Mouse (Mus musculus): ENCODE results near the gene Sag. TPM values are rescaled to one million over a fixed set of nuclear protein-coding genes. Genes with fewer than 3 reads are reported as not detected.

The Sag gene
- polyA plus RNA-seq, 1 experiment from 2014 or later = 1.8 TPM

GRCm38 (mm10) chr1:87774845-87775244 is 28.6 kb upstream of the Sag start:
- Histone ChIP-seq H3K4me1 (replicated peaks; ENCODE audit: control insufficient read depth, insufficient read depth, low read length) (no peaks in the 10 kb centered on the region), H3K36me3 (replicated peaks; ENCODE audit: control insufficient read depth, insufficient read depth) (peaks cover 97% of the 10 kb centered on the region), H3K9me3 (ENCODE audit: control insufficient read depth, low read length) (no peaks in the 10 kb centered on the region), H3K9ac (no peak overlapping the region), H3K4me2 (replicated peaks) (no peak overlapping the region), H3K4me3 (replicated peaks; ENCODE audit: low read length) (no peak overlapping the region), H3K27ac (no peak overlapping the region), H3K27me3 (ENCODE audit: control insufficient read depth, insufficient read depth, low read length) (no peaks in the 10 kb centered on the region)
- WGBS = 98% methylated on average over 7 of the region's 7 CpGs
- no peak for DNase-seq (ENCODE audit: low spot score)
- no peak for ATAC-seq (ENCODE audit: low FRiP score)

- H3K9ac ChIP-seq = no peak overlapping the region
- WGBS = 88% methylated on average over 5 of the region's 5 CpGs
These were observed 24.2 kb upstream of the Sag start for GRCm38 (mm10) chr1:87779204-87779785.

GRCm38 (mm10) chr1:87785703-87786102 is 17.8 kb upstream of the Sag start:
- ATAC-seq (ENCODE audit: low FRiP score) (no peak), DNase-seq (ENCODE audit: low spot score) (no peak)
- H3K9ac ChIP-seq = no peak overlapping the region
- no peak overlapping the region for H3K4me2 ChIP-seq (replicated peaks)
- H3K4me1 ChIP-seq (replicated peaks; ENCODE audit: control insufficient read depth, insufficient read depth, low read length) = no peaks in the 10 kb centered on the region
- 92% methylated on average over 8 of the region's 8 CpGs for WGBS
- H3K36me3 ChIP-seq (replicated peaks; ENCODE audit: control insufficient read depth, insufficient read depth) = peaks cover 89% of the 10 kb centered on the region
- H3K9me3 ChIP-seq (ENCODE audit: control insufficient read depth, low read length) = no peaks in the 10 kb centered on the region
- no peaks in the 10 kb centered on the region for H3K27me3 ChIP-seq (ENCODE audit: control insufficient read depth, insufficient read depth, low read length)
- H3K4me3 ChIP-seq (replicated peaks; ENCODE audit: low read length) = no peak overlapping the region
- H3K27ac ChIP-seq = no peak overlapping the region

More at GRCm38 (mm10) chr1:87779204-87779785, 24.2 kb upstream of the Sag start:
- Histone ChIP-seq H3K4me3 (replicated peaks; ENCODE audit: low read length) (no peak overlapping the region), H3K36me3 (replicated peaks; ENCODE audit: control insufficient read depth, insufficient read depth) (peaks cover 97% of the 10 kb centered on the region), H3K4me1 (replicated peaks; ENCODE audit: control insufficient read depth, insufficient read depth, low read length) (no peaks in the 10 kb centered on the region), H3K27me3 (ENCODE audit: control insufficient read depth, insufficient read depth, low read length) (no peaks in the 10 kb centered on the region), H3K27ac (no peak overlapping the region), H3K9me3 (ENCODE audit: control insufficient read depth, low read length) (no peaks in the 10 kb centered on the region), H3K4me2 (replicated peaks) (no peak overlapping the region)
- DNase-seq (ENCODE audit: low spot score) (no peak), ATAC-seq (ENCODE audit: low FRiP score) (no peak)

DNA sequence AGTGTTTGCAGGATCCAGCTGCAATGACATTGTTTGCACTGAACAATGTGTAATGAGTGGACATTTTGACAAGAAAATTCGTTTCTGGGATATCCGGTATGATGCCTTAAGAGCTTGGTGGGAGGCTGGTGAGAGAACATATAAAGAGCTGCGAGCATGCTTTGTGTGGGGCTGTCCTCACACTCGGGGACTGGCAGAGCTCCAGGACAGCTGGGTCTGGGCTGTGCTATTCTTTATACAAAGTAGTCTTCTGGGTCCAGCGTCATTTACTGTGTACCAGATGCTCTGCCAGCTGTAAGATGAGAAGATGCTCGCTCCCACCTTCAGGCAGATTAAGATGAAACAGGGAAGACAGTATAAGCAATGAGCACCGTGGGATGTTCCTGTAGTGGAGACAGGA is 17.2 kb upstream of the Sag start:
- no peaks in the 10 kb centered on the region for H3K9me3 ChIP-seq (ENCODE audit: control insufficient read depth, low read length)
- H3K4me2 ChIP-seq (replicated peaks) = no peak overlapping the region
- DNase-seq (ENCODE audit: low spot score) (peak; percentile 53), ATAC-seq (ENCODE audit: low FRiP score) (no peak; the same call in 1 of the 2 replicates)
- no peak overlapping the region for H3K27ac ChIP-seq
- H3K4me3 ChIP-seq (replicated peaks; ENCODE audit: low read length) = no peak overlapping the region
- WGBS = 72% methylated on average over 7 of the region's 7 CpGs
- H3K36me3 ChIP-seq (replicated peaks; ENCODE audit: control insufficient read depth, insufficient read depth) = peaks cover 89% of the 10 kb centered on the region
- H3K9ac ChIP-seq = no peak overlapping the region
- no peaks in the 10 kb centered on the region for H3K4me1 ChIP-seq (replicated peaks; ENCODE audit: control insufficient read depth, insufficient read depth, low read length)
- no peaks in the 10 kb centered on the region for H3K27me3 ChIP-seq (ENCODE audit: control insufficient read depth, insufficient read depth, low read length)

DNA sequence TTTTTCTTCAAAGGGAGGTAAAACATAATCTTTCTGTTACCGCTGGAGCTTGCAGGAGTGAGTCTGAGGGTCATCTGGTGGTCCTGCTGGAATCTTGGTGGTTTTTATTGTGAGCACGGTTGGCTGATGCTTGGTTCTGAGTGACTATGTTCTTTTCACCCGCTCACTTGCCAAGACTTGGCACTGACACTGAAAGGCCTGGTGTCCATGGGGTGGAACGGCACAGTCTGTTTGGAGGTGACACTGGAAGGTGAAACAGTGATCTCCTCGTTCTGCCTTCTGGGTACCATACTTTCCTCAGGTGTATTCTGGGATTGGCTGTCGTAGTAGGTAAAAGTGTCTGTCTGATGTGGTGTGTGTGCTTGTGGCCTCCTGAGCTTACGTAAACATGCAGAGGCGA is 13.8 kb upstream of the Sag start:
- no peak overlapping the region for H3K4me3 ChIP-seq (replicated peaks; ENCODE audit: low read length)
- no peaks in the 10 kb centered on the region for H3K9me3 ChIP-seq (ENCODE audit: control insufficient read depth, low read length)
- no peaks in the 10 kb centered on the region for H3K27me3 ChIP-seq (ENCODE audit: control insufficient read depth, insufficient read depth, low read length)
- no peak for ATAC-seq (ENCODE audit: low FRiP score)
- no peak overlapping the region for H3K4me2 ChIP-seq (replicated peaks)
- no peak overlapping the region for H3K27ac ChIP-seq
- no peak for DNase-seq (ENCODE audit: low spot score)
- peaks cover 87% of the 10 kb centered on the region for H3K36me3 ChIP-seq (replicated peaks; ENCODE audit: control insufficient read depth, insufficient read depth)
- no peaks in the 10 kb centered on the region for H3K4me1 ChIP-seq (replicated peaks; ENCODE audit: control insufficient read depth, insufficient read depth, low read length)
- WGBS = 92% methylated on average over 8 of the region's 8 CpGs
- H3K9ac ChIP-seq = no peak overlapping the region

GRCm38 (mm10) chr1:87792438-87793137 is 10.9 kb upstream of the Sag start:
- Histone ChIP-seq H3K9ac (no peak overlapping the region), H3K36me3 (replicated peaks; ENCODE audit: control insufficient read depth, insufficient read depth) (peaks cover 63% of the 10 kb centered on the region), H3K4me1 (replicated peaks; ENCODE audit: control insufficient read depth, insufficient read depth, low read length) (no peaks in the 10 kb centered on the region), H3K27me3 (ENCODE audit: control insufficient read depth, insufficient read depth, low read length) (no peaks in the 10 kb centered on the region), H3K27ac (no peak overlapping the region), H3K4me3 (replicated peaks; ENCODE audit: low read length) (no peak overlapping the region), H3K9me3 (ENCODE audit: control insufficient read depth, low read length) (no peaks in the 10 kb centered on the region), H3K4me2 (replicated peaks) (no peak overlapping the region)
- 91% methylated on average over 4 of the region's 4 CpGs for WGBS
- ATAC-seq (ENCODE audit: low FRiP score) = no peak
- no peak for DNase-seq (ENCODE audit: low spot score)

DNA sequence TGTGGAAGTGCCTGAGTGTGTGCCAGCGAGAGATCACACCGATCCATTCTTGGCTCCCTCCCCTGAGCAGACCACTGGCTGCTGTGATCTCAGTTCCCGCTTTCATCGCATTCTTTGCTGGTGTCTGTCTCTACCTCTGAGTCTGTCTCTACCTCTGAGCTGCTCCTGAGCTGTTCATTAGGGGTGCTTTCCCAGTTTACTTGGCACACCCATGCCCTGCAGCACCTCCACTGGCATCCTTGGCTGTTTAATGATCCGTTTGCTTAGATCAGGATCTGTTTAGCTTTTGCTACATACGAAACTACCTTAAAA is 10.4 kb upstream of the Sag start:
- no peak overlapping the region for H3K4me2 ChIP-seq (replicated peaks)
- DNase-seq (ENCODE audit: low spot score) (no peak), ATAC-seq (ENCODE audit: low FRiP score) (no peak)
- H3K9ac ChIP-seq = no peak overlapping the region
- no peak overlapping the region for H3K4me3 ChIP-seq (replicated peaks; ENCODE audit: low read length)
- H3K4me1 ChIP-seq (replicated peaks; ENCODE audit: control insufficient read depth, insufficient read depth, low read length) = no peaks in the 10 kb centered on the region
- no peak overlapping the region for H3K27ac ChIP-seq
- 96% methylated on average over 6 of the region's 6 CpGs for WGBS
- no peaks in the 10 kb centered on the region for H3K9me3 ChIP-seq (ENCODE audit: control insufficient read depth, low read length)
- H3K27me3 ChIP-seq (ENCODE audit: control insufficient read depth, insufficient read depth, low read length) = no peaks in the 10 kb centered on the region
- peaks cover 58% of the 10 kb centered on the region for H3K36me3 ChIP-seq (replicated peaks; ENCODE audit: control insufficient read depth, insufficient read depth)

GRCm38 (mm10) chr1:87797702-87798101 is 5.8 kb upstream of the Sag start:
- 97% methylated on average over 1 of the region's 1 CpGs for WGBS
- H3K27me3 ChIP-seq (ENCODE audit: control insufficient read depth, insufficient read depth, low read length) = no peaks in the 10 kb centered on the region

GRCm38 (mm10) chr1:87798306-87798705 is 5.2 kb upstream of the Sag start:
- Histone ChIP-seq H3K36me3 (replicated peaks; ENCODE audit: control insufficient read depth, insufficient read depth) (peaks cover 13% of the 10 kb centered on the region), H3K9me3 (ENCODE audit: control insufficient read depth, low read length) (no peaks in the 10 kb centered on the region), H3K27ac (no peak overlapping the region), H3K9ac (no peak overlapping the region), H3K27me3 (ENCODE audit: control insufficient read depth, insufficient read depth, low read length) (no peaks in the 10 kb centered on the region), H3K4me1 (replicated peaks; ENCODE audit: control insufficient read depth, insufficient read depth, low read length) (no peaks in the 10 kb centered on the region), H3K4me3 (replicated peaks; ENCODE audit: low read length) (no peak overlapping the region), H3K4me2 (replicated peaks) (no peak overlapping the region)
- ATAC-seq (ENCODE audit: low FRiP score) (no peak), DNase-seq (ENCODE audit: low spot score) (no peak)
- WGBS = 93% methylated on average over 2 of the region's 2 CpGs

More at GRCm38 (mm10) chr1:87797702-87798101, 5.8 kb upstream of the Sag start:
- Histone ChIP-seq H3K36me3 (replicated peaks; ENCODE audit: control insufficient read depth, insufficient read depth) (peaks cover 19% of the 10 kb centered on the region), H3K27ac (no peak overlapping the region), H3K4me3 (replicated peaks; ENCODE audit: low read length) (no peak overlapping the region), H3K9ac (no peak overlapping the region), H3K4me2 (replicated peaks) (no peak overlapping the region), H3K9me3 (ENCODE audit: control insufficient read depth, low read length) (no peaks in the 10 kb centered on the region), H3K4me1 (replicated peaks; ENCODE audit: control insufficient read depth, insufficient read depth, low read length) (no peaks in the 10 kb centered on the region)
- ATAC-seq (ENCODE audit: low FRiP score) (no peak), DNase-seq (ENCODE audit: low spot score) (no peak)

Data from hindbrain, embryonic 14.5 days (tissue).